Mouse (Mus musculus): Measurements from ENCODE around the gene Pigk.

DNA sequence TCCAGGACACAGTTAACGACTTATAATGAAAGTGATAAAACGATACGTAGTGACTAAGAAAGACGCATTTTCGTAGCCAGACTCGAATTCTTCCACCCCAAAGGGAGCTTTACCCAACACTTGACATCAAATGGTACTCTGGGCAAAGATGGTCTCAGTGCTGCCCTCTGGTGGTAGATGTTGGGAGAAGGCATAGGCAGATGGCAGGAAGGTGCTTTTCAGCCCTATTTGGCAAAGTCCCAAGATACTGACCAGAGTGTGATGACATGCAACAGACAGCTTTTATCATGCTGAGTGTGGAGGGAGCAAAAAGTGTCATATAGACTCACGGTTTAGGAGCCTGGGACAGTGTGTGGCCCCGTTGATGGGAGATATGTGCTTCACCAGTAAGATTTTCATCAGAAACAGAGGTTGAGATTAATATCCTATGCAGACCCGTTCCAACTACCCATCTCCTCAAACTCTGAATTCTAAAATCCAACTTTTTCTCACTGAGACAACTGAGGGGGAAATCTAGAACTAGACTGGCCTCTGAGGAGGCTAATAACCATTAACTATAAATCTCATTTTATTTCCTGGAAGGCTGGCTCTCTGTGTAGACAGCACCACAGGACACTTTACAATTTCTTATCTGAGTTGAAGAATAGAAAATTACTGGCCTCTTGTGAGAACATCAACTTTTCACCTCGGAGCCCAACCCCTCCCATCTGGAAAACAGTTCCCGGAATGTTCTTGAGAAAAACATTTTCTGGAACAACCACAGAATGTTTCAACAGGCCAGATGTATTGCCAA is 244.7 kb downstream of the Pigk start:
- peak; percentile 38; the same call in 1 of the 2 replicates for TF ChIP-seq CTCF (IDR thresholded peaks at IDR 0.05; ENCODE audit: borderline replicate concordance, insufficient read depth, low read length)
- no peak for TF ChIP-seq POLR2A (IDR thresholded peaks at IDR 0.05; ENCODE audit: low read depth, low read length)
